Mouse (Mus musculus): ENCODE results near the gene Hist1h2ae. TPM values are rescaled to one million over a fixed set of nuclear protein-coding genes. Genes with fewer than 3 reads are reported as not detected.

The Hist1h2ae gene
- 14.0 and 18.1 TPM in 2 replicates for polyA plus RNA-seq (2015; fragmentation: Nextera tagmentation; extraction: Ambion mirVana)

DNA sequence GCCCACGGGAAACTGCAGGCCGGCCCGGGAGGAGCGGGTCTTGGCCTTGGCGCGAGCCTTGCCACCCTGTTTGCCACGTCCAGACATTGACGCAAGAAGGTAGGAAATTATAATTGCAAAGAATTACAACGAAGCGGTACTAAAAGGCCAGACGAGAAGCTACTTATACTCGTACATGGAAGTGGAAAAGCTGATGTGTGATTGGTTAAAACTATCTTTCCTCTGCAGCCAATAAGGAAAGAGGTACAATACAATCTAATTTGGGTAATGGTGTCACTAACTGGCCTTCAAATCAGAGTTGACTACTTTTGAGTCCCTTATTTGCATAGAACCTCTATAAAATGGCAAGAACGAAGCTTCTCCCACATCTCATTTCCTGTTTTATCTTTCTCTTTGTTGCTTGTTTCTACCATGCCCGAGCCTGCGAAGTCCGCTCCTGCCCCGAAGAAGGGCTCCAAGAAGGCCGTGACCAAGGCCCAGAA, at the start of gene Hist1h2ae, which contains the start of gene Hist1h2bg:
TSS of gene Hist1h2ae (minus strand) at position 199 of the 482 bp plus-strand sequence.
TSS of gene Hist1h2bg (plus strand) at position 375 of the 482 bp plus-strand sequence.

DNA sequence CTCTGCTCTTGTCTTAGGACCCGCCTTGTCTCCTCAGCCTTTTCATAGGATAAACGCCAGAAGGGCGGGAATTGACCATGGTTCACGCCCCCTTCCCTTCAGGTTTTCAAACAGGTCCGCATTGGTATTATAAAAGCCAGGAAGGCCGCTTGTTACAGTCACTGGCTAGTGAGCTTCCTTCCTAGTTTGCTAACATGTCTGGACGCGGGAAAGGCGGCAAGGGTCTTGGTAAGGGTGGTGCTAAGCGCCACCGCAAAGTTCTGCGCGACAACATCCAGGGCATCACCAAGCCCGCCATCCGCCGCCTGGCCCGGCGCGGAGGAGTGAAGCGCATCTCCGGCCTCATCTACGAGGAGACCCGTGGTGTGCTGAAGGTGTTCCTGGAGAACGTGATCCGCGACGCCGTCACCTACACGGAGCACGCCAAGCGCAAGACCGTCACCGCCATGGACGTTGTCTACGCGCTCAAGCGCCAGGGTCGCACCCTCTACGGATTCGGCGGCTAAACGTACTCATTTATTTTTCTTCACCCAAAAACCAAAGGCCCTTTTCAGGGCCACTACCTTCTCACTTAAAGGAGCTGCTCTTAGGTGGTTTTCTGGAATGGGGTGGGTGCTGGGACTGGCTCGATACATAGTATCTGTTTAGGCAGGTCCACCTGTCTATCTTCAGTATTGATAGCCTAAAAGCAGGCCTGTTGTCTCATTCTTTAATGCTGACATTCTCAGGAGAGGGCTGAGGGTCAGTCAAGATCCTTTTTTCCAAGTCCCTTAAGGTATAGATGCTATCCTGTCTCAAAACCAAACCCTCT, 10.6 kb upstream of the Hist1h2ae start, which contains the start of gene Hist1h4d:
TSS of gene Hist1h4d (plus strand) at position 191 of the 811 bp plus-strand sequence.

DNA sequence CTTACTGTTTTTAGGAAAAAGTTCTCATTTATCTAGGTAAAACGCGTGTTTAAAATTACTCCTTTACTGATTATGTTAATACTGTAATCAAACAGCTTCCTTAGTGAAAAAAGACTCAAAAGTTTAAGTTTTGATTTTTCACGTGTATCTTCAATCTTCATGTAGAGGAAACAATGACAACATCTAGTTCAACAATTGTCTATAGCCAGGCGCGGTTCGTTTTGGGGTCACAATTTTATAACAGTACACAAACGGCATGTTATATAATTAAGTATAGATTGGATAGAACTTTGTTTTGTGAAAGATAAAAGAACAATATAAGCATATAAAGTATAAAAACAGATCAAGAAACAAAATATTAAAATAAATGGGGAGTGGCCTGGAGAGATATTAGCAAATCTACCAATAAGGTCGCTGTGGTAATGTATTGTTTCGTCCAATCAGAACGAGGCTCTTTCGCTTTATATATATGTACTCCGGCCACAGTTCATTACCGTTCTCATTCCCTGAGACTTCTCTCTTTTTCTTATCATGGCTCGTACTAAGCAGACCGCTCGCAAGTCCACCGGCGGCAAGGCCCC, 4.3 kb upstream of the Hist1h2ae start, which contains the start of gene Hist1h3d:
TSS of gene Hist1h3d (plus strand) at position 493 of the 581 bp plus-strand sequence.

DNA sequence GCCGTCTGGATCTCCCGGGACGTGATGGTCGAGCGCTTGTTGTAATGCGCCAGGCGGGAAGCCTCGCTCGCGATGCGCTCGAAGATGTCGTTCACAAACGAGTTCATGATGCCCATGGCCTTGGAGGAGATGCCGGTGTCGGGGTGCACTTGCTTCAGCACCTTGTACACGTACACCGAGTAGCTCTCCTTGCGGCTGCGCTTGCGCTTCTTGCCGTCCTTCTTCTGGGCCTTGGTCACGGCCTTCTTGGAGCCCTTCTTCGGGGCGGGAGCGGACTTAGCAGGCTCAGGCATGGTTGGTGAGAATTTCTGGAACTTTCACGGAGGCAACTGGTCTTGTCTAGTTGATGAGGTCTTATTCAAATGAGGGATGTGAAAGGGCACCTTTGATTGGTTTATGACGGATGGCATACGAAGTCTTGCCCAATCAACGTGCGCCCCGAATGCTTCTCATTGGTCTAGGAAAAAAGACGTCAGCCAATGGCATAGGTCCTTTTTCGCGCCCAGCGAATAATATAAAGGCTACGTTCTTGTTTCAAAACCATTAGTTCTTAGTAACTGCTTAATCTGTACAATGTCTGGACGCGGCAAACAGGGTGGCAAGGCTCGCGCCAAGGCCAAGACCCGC, 3.0 kb upstream of the Hist1h2ae start, which contains the start of the genes Hist1h2bf and Hist1h2ad:
TSS of gene Hist1h2bf (minus strand) at position 299 of the 627 bp plus-strand sequence.
TSS of gene Hist1h2ad (plus strand) at position 484 of the 627 bp plus-strand sequence.

DNA sequence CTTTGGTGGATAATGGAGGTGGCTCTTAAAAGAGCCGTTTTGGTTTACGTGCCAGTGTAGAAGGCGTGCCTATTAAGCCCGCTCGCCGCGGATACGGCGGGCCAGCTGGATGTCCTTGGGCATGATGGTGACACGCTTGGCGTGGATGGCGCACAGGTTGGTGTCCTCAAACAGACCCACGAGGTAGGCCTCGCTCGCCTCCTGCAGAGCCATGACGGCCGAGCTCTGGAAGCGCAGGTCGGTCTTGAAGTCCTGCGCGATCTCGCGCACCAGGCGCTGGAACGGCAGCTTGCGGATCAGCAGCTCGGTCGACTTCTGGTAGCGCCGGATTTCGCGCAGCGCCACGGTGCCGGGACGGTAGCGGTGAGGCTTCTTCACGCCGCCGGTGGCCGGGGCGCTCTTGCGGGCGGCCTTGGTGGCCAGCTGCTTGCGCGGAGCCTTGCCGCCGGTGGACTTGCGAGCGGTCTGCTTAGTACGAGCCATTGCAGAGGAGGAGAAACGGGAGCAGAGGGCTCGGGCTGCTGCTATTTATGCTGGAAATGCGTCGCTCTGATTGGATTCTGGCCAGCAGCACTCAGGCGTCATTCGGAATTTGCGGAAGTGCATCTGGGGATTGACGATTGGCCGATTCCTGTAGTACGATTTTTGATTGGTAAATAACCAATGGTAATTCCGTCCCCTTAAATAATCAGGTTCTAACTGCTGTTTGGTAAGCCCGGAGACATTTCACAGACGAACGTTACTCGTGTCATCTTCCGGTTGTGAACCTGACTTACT, 8.9 kb downstream of the Hist1h2ae start, which contains the start of gene Hist1h3e:
TSS of gene Hist1h3e (minus strand) at position 487 of the 777 bp plus-strand sequence.

DNA sequence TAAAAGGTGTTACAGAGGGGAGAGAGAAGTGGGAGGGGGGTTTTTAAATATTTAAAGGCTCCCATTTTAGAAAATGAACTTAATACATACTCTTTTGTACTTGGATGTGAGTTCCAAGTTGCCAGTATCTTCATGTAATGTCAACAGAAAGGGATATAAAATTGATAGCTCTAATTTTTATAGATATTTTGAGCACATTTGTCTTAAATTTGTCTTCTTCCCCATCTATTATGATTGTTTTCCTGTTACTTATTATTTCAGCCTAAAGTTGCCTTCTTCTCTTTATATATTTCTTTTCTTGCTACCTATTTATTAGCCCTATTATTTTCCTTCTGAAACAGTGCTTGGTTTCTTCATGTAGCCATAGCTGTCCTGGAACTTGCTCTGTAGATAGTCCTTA, 18.1 kb downstream of the Hist1h2ae start, which contains the start of gene Hist1h1d:
TSS of gene Hist1h1d (plus strand) at position 301 of the 400 bp plus-strand sequence.

DNA sequence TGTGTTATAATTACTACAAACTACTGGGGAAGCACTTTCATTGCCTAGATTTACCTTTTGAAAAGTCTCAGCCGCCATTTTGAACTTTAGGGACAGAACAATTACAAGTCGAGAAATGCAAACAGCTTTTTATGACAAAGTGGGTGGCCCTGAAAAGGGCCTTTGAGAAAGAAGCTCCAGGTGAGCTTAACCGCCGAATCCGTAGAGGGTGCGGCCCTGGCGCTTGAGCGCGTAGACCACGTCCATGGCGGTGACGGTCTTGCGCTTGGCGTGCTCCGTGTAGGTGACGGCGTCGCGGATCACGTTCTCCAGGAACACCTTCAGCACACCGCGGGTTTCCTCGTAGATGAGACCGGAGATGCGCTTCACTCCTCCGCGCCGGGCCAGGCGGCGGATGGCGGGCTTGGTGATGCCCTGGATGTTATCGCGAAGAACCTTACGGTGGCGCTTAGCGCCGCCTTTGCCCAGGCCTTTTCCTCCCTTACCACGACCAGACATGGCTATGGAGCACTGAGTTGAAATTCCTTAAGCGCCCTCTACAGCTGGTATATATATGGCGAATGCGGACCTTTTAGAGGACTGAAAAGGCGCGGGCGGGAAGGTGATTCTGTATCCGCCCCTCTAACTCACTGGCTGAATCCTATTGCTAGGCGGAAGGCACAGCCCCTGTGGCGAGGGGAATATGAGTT, 19.7 kb downstream of the Hist1h2ae start, which contains the start of gene Hist1h4f:
TSS of gene Hist1h4f (minus strand) at position 503 of the 689 bp plus-strand sequence.

DNA sequence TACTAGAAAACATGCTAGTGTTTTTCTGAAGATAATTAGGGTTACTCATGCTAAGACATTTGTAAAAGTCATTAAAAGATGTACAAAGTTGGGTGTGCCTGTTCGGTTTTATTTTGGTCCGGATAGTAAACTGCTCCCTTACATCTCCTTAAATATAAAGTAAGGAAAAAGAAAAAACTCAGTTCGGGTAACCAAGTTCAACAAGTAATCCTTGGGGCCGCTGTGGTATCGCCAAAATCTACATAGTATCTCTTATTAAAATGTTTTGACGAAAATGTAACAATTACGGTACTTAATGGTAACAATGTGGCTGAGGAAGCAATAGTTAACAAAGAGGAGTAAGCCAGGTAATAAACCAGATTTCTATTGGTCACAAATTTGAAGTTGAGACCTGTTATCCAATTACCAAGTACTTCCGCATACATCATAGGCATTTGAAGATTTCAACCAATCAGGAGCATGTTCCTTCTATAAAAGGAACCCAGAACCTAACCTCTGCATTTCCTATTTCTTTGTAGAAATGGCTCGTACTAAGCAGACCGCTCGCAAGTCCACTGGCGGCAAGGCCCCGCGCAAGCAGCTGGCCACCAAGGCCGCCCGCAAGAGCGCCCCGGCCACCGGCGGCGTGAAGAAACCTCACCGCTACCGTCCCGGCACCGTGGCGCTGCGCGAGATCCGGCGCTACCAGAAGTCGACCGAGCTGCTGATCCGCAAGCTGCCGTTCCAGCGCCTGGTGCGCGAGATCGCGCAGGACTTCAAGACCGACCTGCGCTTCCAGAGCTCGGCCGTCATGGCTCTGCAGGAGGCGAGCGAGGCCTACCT, 26.8 kb downstream of the Hist1h2ae start, which contains the start of gene Hist1h3f:
TSS of gene Hist1h3f (plus strand) at position 88 of the 822 bp plus-strand sequence.

DNA sequence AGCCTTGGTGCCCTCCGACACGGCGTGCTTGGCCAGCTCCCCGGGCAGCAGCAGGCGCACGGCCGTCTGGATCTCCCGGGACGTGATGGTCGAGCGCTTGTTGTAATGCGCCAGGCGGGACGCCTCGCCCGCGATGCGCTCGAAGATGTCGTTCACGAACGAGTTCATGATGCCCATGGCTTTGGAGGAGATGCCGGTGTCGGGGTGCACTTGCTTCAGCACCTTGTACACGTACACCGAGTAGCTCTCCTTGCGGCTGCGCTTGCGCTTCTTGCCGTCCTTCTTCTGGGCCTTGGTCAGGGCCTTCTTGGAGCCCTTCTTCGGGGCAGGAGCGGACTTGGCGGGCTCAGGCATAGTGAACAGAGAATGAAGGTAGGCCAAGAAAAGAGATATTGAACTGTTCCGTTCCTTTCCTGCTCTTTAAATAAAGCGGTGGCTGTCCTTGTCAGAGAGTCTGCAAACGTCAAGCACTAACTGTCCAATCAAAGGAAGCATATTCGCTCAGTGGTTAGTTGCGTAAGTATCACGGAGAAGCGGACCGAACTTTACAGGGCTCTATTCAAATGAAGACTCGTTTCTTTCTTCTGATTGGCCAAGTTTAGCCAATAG, 27.9 kb downstream of the Hist1h2ae start, which contains the start of gene Hist1h2bh:
TSS of gene Hist1h2bh (minus strand) at position 394 of the 609 bp plus-strand sequence.

DNA sequence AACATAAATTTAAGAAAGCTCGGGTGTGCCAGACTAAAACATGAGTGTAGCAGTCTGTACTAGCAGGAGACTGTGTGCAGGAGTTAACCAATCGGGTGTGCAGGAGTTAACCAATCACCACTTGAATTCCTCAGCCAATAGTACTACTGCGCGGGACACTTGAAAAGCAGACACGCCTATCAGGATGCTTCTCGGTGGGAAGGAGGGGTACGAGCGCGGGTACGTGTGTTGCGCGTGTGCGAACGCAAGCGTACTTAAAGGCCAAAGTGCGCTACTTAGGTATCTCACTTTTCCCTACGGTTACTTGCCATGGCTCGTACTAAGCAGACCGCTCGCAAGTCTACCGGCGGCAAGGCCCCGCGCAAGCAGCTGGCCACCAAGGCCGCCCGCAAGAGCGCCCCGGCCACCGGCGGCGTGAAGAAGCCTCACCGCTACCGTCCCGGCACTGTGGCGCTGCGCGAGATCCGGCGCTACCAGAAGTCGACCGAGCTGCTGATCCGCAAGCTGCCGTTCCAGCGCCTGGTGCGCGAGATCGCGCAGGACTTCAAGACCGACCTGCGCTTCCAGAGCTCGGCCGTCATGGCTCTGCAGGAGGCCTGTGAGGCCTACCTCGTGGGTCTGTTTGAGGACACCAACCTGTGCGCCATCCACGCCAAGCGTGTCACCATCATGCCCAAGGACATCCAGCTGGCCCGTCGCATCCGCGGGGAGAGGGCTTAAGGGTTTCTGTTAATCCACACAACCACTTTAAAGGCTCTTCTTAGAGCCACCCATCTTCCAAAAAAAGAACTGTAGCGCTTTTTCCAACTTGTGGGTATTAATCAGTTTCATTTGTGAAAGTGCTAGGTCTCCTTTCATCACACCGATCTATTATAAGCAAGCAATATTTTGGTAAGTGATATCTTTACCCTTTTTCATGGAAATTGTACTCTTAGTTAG, 35.6 kb downstream of the Hist1h2ae start, which contains the start of gene Hist1h3g:
TSS of gene Hist1h3g (plus strand) at position 286 of the 939 bp plus-strand sequence.

DNA sequence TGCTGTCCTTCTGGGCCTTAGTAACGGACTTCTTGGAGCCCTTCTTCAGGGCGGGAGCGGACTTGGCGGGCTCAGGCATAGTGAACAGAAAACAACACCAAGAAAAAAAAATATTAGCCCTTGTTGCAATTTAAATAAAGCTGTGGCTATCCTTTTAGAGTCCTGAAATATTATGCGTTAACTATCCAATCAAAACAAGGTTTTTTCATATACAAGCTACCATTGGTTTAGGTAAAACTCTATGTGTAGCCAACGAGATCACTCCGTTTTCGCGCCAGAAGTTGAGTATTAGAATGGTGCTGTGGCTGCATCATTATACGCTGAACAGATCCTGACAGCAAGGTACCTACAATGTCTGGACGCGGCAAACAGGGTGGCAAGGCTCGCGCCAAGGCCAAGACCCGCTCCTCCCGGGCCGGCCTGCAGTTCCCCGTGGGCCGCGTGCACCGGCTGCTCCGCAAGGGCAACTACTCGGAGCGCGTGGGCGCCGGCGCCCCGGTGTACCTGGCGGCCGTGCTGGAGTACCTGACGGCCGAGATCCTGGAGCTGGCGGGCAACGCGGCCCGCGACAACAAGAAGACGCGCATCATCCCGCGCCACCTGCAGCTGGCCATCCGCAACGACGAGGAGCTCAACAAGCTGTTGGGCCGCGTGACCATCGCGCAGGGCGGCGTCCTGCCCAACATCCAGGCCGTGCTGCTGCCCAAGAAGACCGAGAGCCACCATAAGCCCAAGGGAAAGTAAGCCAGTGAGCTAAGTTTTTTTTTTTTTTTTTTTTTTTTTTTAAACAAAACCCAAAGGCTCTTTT, 37.3 kb downstream of the Hist1h2ae start, which contains the start of gene Hist1h2af:
TSS of gene Hist1h2af (plus strand) at position 347 of the 808 bp plus-strand sequence.

DNA sequence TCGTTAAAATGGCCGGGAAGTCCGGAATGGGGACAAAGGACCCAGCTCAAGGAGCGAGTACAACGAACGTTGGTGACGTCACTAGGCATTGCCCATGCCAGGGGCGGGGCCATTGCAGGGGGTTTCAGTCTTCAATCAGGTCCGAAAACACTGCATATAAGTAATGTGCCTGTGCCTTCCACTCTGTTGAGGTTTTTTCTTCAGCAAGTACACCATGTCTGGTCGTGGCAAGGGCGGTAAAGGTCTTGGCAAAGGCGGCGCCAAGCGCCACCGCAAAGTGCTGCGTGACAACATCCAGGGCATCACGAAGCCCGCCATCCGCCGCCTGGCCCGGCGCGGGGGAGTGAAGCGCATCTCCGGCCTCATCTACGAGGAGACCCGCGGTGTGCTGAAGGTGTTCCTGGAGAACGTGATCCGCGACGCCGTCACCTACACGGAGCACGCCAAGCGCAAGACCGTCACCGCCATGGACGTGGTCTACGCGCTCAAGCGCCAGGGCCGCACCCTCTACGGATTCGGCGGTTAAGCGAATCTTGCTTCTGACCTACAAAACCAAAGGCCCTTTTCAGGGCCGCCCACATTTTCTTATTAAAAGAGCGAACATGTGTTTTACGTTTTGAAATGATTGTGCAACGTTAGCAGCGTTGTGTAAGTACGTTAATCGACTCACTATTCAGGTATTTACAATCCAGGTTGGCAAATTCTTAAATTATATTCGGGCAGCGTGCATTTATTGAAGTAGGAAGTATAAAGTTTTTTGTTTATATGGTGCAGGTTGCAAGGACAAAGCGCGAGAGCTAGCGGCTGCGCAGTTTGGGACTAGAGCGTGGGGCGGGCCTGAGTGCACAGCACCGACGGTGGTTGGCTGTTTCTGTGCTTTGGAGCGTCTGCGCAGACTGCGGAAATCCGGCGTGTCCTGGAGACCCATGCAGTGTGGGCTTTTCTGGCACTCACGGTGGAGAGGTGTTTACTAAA, 39.8 kb downstream of the Hist1h2ae start, which contains the start of gene Hist1h4h:
TSS of gene Hist1h4h (plus strand) at position 150 of the 975 bp plus-strand sequence.

Measured in urinary bladder, postnatal 0 days (tissue).